Mouse (Mus musculus) ES-E14 (cell line): ENCODE data around the gene Mrpl12.

Source experiments
- CHD2 ChIP-seq: IDR thresholded peaks from 2 replicates; pipeline ENCODE4 v1.6.1; 2014; ENCODE audit warnings: mild to moderate bottlenecking, low read depth, low read length, inconsistent platforms
- HCFC1 ChIP-seq: IDR thresholded peaks from 2 replicates; pipeline ENCODE4 v1.6.1; 2012; ENCODE audit warnings: low read length, inconsistent platforms, borderline replicate concordance; ENCODE audit not compliant: insufficient read depth
- MAFK ChIP-seq: IDR thresholded peaks from 2 replicates; pipeline ENCODE4 v1.6.1; 2014; ENCODE audit warnings: mild to moderate bottlenecking, low read depth, low read length, inconsistent platforms; ENCODE audit not compliant: insufficient read depth
- ZC3H11A ChIP-seq: IDR thresholded peaks from 2 replicates; pipeline ENCODE4 v1.6.1; 2012; ENCODE audit warnings: low read depth, mild to moderate bottlenecking, inconsistent platforms, low read length, borderline replicate concordance
- ZNF384 ChIP-seq: IDR thresholded peaks from 2 replicates; pipeline ENCODE4 v1.6.1; 2012; ENCODE audit warnings: low read depth, low read length, inconsistent platforms

DNA sequence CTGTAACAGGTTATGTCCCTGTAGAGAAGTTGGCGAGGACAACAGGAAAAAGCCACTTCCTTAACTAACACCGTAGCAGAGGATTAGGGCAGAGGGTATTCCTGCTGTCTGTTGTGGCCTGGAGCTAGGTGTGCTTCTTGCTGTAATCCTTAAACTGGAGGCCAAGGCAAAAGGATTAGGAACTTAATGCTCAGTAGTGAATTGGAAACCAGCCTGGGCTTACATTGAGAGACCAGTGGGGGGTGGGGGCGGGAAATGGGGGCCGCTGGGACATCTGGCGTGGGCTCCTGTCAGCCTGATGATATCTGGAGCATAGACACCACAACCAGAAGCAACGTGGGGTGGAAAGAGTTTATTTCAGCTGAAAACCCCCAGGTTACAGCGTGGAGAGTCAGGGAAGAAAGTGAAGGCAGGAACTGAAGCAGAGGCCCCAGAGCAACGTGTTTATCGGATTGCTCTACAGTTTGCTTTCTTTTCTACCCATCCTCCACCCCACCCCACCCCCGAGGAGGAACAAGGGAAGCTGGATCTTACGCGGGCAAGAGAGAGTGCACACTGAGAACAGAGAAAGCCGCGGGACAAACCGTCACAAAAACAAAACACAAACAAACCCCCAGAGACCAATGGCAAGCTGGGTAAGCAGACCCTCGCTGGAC is 26.1 kb downstream of the Mrpl12 start:
- TF ChIP-seq MAFK (no peak), ZNF384 (no peak), ZC3H11A (no peak), CHD2 (no peak), HCFC1 (no peak)
